Mouse (Mus musculus) fibroblast of lung, adult 2 months (primary cell): ENCODE measurements around the gene Cyp46a1.

ENCODE experiments used
- DNase-seq: peaks from one replicate; pipeline ENCODE4 v3.0.0-alpha.2; 2011; ENCODE audit warnings: low read depth

Gene Cyp46a1

GRCm38 (mm10) chr12:108363796-108364195 is 29.6 kb downstream of the Cyp46a1 start:
- DNase-seq, result peak; percentile 59

DNA sequence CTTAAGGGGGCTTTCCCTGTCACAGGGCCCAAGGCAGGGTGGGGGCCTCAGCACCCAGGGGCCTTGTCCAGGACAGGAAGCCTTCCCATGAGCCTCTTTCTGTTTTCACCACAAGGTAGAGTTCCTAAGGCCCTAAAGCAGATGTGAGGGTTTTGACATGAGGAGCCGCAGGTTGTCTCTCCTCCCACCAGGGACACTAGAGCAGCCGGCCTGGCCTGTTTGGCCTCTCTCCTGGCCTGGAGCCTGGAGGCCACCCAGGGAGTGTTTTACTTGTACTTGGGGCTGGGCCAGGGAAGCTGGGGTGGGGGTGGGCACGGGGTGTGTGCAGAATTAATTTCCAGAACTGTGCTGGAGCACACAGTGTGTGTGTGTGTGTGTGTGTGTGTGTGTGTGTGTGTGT is 31.2 kb downstream of the Cyp46a1 start:
- DNase-seq, result no peak

GRCm38 (mm10) chr12:108365868-108366267 is 31.7 kb downstream of the Cyp46a1 start:
- no peak for DNase-seq

DNA sequence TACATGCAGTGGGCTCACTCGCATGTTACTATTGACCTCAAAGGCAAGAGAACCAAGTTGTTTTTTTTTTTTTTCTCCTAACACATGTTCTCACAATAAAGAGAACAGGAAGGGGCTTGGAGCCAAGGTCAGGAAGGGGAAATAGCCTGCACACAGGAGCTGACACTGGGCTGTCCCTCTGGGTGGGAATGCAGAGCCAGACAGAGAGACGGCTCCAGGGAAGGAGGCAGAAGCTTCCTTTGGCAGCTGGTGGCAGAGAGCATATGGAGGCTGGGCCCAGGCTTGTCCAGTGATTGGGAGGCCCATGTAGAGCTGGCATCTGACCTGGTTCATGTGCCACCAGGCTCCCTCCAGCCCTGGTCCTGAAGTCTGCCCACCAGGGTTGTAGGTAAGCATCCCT is 33.7 kb downstream of the Cyp46a1 start:
- DNase-seq, result no peak

DNA sequence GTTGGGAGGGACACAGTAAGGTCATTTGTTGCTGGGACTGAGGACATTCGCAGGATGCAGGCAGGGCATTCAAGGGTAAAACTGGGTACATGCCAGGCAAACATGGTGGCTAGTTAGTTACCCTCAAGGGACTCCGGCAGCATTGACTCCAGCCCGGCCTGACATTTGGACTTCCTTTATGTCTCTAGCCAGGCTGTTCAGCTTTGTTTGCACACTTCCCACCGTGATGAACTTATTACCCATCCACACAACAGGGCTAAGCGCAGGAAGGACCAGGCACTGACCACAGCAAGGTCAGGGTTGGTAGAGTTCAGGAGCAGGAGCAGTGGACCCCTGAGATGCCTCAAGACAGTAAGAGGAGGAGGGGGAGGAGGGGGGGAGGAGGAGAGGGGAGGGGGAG is 34.7 kb downstream of the Cyp46a1 start:
- DNase-seq, result no peak

- no peak for DNase-seq
Measured at GRCm38 (mm10) chr12:108370596-108371428, 36.6 kb downstream of the Cyp46a1 start, which contains the start of gene Eml1. Gene Eml1, plus strand, starts transcription at chr12:108370957.

GRCm38 (mm10) chr12:108371429-108371765 is 37.2 kb downstream of the Cyp46a1 start:
- DNase-seq, result no peak

- no peak for DNase-seq
Measured at GRCm38 (mm10) chr12:108372241-108372640, 38.1 kb downstream of the Cyp46a1 start.

DNA sequence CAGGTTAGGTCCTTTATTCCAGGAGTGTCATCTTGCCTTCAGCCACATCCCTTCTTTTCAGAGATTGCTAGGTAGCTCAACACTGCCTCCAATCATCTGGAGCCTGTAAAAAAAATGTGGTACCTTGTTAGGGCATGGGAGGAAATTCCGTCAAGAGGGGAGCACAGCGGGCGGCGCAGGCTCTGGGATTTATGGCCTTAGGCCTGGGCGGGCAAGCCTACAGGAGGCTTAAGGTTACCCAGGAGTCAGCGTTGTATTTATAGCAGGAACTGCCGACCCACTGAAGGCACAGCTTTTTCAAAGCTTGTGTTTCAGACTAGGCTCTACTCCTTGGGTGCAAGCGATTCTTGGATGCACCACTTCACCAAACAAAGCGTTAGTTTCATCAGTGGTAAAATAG is 39.4 kb downstream of the Cyp46a1 start:
- DNase-seq, result no peak

- DNase-seq, result no peak
Measured at GRCm38 (mm10) chr12:108374689-108375088, 40.5 kb downstream of the Cyp46a1 start.

DNA sequence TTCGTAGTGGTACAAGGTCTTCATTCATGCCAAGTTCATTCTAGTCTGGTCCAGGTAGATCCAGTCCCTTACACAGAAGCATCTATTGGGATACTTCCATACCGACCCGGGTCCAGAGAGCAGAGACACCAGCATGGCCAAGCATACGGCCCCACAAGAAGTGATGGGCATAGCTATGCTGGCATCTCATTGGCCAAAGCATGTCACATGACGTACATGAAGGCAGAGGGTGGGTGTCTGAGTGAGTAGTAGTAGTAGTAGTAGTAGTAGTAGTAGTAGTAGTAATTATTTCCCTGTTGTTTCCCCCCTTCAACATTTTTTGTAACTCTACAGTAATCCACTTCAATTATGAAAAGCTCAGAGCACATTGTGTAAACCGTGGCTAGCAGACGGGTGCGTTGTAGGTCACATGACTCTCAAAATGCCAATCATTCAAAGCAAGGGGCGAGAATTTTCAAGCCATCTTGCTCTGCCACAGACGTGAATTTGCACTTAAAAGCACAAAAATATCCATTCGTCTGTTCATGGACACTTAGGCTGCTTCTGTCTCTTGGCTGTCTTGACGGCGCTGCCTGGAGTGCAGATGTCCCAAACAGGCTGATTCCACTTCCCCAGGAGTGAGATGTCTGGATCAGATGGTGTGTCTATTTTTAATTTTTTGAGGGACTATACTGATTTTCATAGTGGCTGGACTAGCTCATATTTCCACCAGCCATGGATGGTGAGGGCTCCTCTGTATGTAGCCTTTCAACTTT is 44.4 kb downstream of the Cyp46a1 start:
- DNase-seq, result no peak

DNA sequence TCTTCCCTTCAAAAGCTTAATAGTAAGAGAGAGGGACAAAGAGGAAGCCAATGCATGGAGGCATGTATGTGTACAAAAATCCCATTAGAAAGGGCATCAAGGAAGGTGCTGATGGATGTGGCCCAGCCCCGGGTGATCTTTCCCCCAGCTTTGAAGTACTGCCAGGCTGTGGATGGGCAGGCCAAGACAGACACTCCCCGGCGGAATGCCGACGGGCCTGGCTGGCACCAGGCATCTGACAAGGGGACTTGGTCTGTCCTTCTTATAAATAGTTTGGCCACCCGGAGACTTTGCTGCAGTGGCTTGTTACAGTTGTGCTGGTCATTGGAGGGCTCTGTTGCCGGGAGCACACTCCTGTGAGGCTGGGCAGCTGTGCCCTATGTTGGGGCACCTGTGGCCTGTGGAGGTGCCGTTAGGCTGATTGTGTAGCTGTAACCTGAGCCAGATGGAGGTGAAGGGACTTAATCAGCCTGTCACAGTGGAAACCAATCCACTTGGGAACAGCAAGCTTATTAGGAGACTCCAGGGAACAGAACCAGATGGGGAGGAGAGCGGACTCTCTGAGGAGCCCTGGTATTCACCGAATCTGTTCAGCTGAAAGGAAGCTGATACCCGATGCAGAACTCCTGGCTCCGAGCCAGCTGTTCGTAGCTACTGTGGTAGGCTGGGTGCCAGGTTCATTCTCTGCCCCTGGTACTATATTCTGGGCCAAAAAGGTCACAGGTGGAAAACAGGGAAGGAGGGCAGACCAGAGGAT is 52.5 kb downstream of the Cyp46a1 start:
- no peak for DNase-seq

DNA sequence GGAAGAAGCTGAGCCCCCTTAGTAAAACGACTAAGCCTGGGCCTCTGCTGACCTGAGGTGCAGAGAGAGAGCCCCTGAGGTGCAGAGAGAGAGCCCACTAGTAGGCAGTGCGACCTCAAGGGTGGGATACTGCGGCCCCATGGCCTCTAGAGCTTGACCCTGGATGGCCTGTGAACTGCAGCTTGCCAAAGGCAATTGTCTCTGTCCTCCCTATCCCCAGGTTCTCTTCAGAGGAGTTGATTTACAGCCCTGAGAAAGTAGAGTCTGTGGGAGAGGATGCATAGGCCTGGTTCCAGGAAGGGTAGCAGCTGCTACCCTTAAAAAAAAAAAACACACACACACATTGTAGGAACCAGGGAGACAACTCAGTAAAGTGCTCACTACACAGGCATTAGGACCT is 55.5 kb downstream of the Cyp46a1 start:
- DNase-seq, result no peak

DNA sequence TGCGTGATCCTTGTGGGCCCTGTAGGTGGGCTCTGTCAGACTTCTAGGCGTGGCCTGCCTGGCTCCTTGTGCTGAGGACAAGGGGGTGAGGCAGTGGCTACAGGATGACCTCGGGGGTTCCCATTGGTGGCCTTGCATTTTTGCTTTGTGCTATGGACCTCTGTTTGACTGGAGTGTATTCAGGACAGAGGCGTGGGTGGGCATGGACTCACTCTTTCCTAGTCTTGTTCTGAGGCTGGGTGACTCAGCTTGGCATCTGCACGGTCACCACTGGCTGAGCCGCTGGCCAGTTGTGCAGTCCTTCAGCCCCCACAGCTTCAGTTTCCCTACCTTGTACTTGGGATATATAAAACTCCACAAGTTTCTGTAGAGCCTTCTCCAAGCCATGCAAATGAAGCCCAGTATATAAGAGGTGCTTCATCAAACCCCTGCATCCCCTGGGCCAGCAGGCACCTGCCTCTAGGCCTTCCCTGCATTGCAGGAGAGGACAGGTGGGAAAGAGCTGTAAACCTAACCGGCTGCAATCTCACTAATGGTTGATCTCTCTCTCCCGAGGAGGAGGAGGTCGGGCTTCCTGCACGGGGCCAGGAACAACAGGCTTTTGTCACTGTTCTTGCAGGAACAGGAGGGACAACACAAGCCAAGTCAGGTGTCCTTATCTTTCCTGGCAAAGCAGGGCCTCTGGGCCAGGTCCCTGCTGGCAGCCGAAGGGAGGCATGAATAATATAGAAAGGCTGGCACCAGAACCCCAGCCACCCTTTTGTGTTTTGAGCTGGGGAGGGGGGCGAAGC is 58.3 kb downstream of the Cyp46a1 start:
- peak; percentile 58 for DNase-seq

DNA sequence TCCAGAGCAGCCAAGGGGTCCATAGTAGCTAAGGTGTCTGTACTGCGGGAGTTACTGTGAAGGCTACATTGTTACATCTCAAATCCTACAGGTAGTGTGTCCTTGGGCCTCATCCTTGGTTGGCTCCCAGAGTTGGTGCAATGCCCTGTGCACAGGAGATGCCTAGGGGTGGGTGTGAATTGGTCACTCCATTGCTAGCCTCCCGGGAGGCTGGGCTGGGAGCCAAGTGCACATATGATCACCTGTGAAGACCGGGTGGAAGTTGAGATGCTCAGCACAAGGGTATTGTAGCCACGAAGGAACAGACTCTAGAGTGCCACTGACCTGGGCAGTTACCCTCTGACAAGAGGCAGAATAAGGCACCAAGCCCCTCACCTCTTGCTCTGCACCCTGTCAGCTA is 58.9 kb downstream of the Cyp46a1 start:
- no peak for DNase-seq

- DNase-seq, result peak; percentile 98
Measured at GRCm38 (mm10) chr12:108393637-108394036, 59.5 kb downstream of the Cyp46a1 start.

DNA sequence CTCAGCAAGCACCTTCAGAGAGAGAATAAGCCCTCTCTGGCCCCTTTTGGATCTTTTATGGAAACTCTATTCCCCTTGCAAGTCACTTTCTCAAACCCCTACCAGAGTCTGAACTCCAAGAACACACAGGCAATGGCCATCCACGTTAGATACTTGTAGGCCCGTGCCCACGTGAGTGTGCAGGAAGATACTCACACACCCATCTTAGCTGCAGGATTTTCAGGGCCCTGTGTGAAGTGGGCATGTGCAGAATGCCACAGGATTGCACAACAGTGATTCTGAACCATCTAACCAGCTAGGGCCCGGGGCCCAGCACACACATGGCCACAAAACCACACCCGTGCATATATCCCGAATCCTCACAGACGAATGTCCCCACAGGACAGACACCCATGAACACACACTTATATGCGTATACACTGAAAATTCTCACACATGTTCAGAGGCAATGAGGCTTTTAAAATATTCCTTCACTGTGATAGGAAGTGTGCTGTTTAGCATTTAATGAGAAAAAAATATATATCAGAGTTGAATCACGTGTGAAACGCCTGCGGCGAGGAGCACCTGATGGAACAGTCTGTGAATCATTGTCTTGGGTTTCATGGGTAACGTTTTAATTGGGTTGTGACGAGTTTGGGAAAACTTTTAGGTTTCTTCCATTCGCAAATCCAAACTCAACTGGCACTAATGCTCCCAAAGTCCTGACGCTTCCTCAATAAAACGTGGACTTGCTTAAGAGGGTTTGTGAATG is 60.5 kb downstream of the Cyp46a1 start:
- no peak for DNase-seq

DNA sequence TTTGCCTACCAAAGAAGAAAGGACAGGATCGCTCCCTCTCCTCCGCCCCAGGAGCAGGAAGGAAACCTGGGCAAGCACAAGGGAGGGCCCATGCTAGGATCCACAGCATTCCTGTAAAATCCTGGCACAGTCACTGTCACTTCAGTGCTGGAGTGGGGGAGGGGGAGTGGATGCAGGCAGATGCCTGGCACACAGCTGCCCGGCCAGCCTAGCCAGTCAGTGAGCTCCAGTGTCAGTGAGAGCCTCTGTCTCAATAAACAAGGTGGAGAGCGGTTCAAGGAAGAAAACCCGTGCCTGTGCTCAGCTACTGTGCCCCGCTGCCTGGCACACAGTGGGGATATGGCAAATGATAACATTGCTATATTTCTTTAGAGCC is 61.1 kb downstream of the Cyp46a1 start:
- DNase-seq, result no peak

- peak; percentile 55 for DNase-seq
Measured at GRCm38 (mm10) chr12:108396081-108396947, 62.1 kb downstream of the Cyp46a1 start.

- no peak for DNase-seq
Measured at GRCm38 (mm10) chr12:108398681-108399080, 64.5 kb downstream of the Cyp46a1 start.
